Mouse (Mus musculus) erythroblast, embryonic 14.5 days (primary cell): Measurements from ENCODE around the gene Renbp.

Experiments
- GATA1 ChIP-seq: IDR thresholded peaks from 2 replicates; pipeline ENCODE4 v1.6.1; 2012; ENCODE audit warnings: low read length, inconsistent platforms, mixed read lengths
- TAL1 ChIP-seq: IDR thresholded peaks from 3 replicates; pipeline ENCODE4 v1.6.1; 2012; ENCODE audit warnings: low read length, inconsistent platforms, mixed read lengths

GRCm38 (mm10) chrX:73911156-73911555, 19.5 kb downstream of the Renbp start:
- TF ChIP-seq TAL1 (no peak), GATA1 (no peak)
